11 mouse cellular contexts compared by ENCODE assay signal in the genomic region with DNA sequence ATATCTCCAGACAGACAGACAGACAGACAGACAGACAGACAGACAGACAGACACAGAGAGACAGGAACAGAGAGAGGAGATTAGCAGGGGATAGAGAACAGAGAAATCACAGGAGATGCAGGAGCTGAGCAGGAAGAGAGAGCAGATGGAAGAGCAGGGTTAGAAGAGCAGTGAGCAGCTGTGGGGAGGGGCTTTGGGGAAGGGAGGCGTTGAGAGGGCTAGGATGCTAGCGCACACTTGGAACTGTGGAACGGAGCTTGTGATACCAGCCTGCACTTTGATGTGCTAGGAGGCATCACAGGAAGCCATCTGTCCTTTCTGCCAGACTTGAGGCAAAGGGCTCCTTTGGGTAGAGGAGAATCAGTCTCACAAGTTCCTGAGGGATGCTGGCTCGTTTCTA.
DNase-seq lines count a peak whose midpoint lies in the region; ATAC-seq lines count a peak whose summit lies in the region.
"Had no signal": no experiment of that assay in that cellular context is flagged by ENCODE, and none has a peak within 500 bp of the region (broad histone marks: within the 10 kb centered on the region; RNA-seq: fewer than 3 reads in every experiment).

No protein-coding gene starts in this region.

- no peaks in the 10 kb centered on the region for H3K27me3 ChIP-seq in forebrain, embryonic 13.5 days
- no peaks in the 10 kb centered on the region for H3K27me3 ChIP-seq in forebrain, embryonic 10.5 days (ENCODE audit: poor library complexity, severe bottlenecking)
- H3K27me3 ChIP-seq in neural tube, embryonic 13.5 days: no peaks in the 10 kb centered on the region
- no peaks in the 10 kb centered on the region for H3K27me3 ChIP-seq in hindbrain, embryonic 15.5 days
- H3K27me3 ChIP-seq: CH12.LX; intestine, embryonic 15.5 days had no signal

- H3K4me2 ChIP-seq in forebrain, embryonic 13.5 days: no peak overlapping the region
- no peak overlapping the region for H3K4me2 ChIP-seq in neural tube, embryonic 13.5 days
- H3K4me2 ChIP-seq in hindbrain, embryonic 15.5 days: no peak overlapping the region
- H3K4me2 ChIP-seq: intestine, embryonic 15.5 days had no signal

- no peaks in the 10 kb centered on the region for H3K36me3 ChIP-seq in forebrain, embryonic 13.5 days (ENCODE audit: poor library complexity, severe bottlenecking)
- H3K36me3 ChIP-seq in forebrain, embryonic 10.5 days (replicated peaks): no peaks in the 10 kb centered on the region
- no peaks in the 10 kb centered on the region for H3K36me3 ChIP-seq in neural tube, embryonic 13.5 days
- H3K36me3 ChIP-seq in hindbrain, embryonic 15.5 days: no peaks in the 10 kb centered on the region
- H3K36me3 ChIP-seq: intestine, embryonic 15.5 days had no signal

- ATAC-seq in forebrain, embryonic 13.5 days: peak; percentile 87
- ATAC-seq in neural tube, embryonic 13.5 days (ENCODE audit: low read depth): peak; percentile 80
- peak; percentile 70; the same call in 1 of the 2 replicates for ATAC-seq in hindbrain, embryonic 15.5 days (ENCODE audit: low FRiP score, low read depth)
- ATAC-seq: intestine, embryonic 15.5 days had no signal

- no peak overlapping the region for H3K9ac ChIP-seq in forebrain, embryonic 13.5 days
- H3K9ac ChIP-seq in neural tube, embryonic 13.5 days: no peak overlapping the region
- no peak overlapping the region for H3K9ac ChIP-seq in hindbrain, embryonic 15.5 days
- H3K9ac ChIP-seq: intestine, embryonic 15.5 days had no signal

- peaks cover 30% of the 10 kb centered on the region for H3K4me1 ChIP-seq in forebrain, embryonic 13.5 days
- H3K4me1 ChIP-seq in forebrain, embryonic 10.5 days: peaks cover 40% of the 10 kb centered on the region
- peaks cover 31% of the 10 kb centered on the region for H3K4me1 ChIP-seq in neural tube, embryonic 13.5 days (replicated peaks)
- peaks cover 12% of the 10 kb centered on the region for H3K4me1 ChIP-seq in hindbrain, embryonic 15.5 days (replicated peaks)

- DNase-seq in forebrain, embryonic 10.5 days (ENCODE audit: extremely low spot score, low spot score): no peak
- no peak for DNase-seq in neural tube, embryonic 10.5 days (ENCODE audit: extremely low spot score, low spot score)
- peak; percentile 21 for DNase-seq in right cerebral cortex, postnatal 14 days
- DNase-seq in cerebellum, adult 11-12 months: no peak
- DNase-seq in kidney, postnatal 25 days: no peak
- DNase-seq: lung, adult 18-20 months had no signal

- 52% methylated on average over 4 of the region's 4 CpGs for WGBS in forebrain, embryonic 13.5 days
- WGBS in forebrain, embryonic 10.5 days: 68% methylated on average over 4 of the region's 4 CpGs
- WGBS in neural tube, embryonic 13.5 days: 25% methylated on average over 4 of the region's 4 CpGs
- WGBS in hindbrain, embryonic 15.5 days: 46% methylated on average over 4 of the region's 4 CpGs

- no peaks in the 10 kb centered on the region for H3K9me3 ChIP-seq in forebrain, embryonic 13.5 days (replicated peaks)
- H3K9me3 ChIP-seq in forebrain, embryonic 10.5 days: no peaks in the 10 kb centered on the region
- no peaks in the 10 kb centered on the region for H3K9me3 ChIP-seq in neural tube, embryonic 13.5 days
- no peaks in the 10 kb centered on the region for H3K9me3 ChIP-seq in hindbrain, embryonic 15.5 days
- H3K9me3 ChIP-seq: intestine, embryonic 15.5 days had no signal

- peak overlapping the region; percentile 78 for H3K27ac ChIP-seq in forebrain, embryonic 13.5 days
- no peak overlapping the region for H3K27ac ChIP-seq in forebrain, embryonic 10.5 days
- peak overlapping the region; percentile 46; the same call in 1 of the 2 replicates for H3K27ac ChIP-seq in neural tube, embryonic 13.5 days (replicated peaks)
- H3K27ac ChIP-seq in hindbrain, embryonic 15.5 days (replicated peaks): no peak overlapping the region
- H3K27ac ChIP-seq: intestine, embryonic 15.5 days had no signal

- no peak overlapping the region for H3K4me3 ChIP-seq in forebrain, embryonic 13.5 days
- no peak overlapping the region for H3K4me3 ChIP-seq in forebrain, embryonic 10.5 days
- H3K4me3 ChIP-seq in neural tube, embryonic 13.5 days: no peak overlapping the region
- H3K4me3 ChIP-seq in hindbrain, embryonic 15.5 days: no peak overlapping the region
- H3K4me3 ChIP-seq: intestine, embryonic 15.5 days had no signal

Comparison
In these comparisons a context has a peak if more than half of its experiments do, and no peak if none do; other contexts are left out.
1. H3K27ac ChIP-seq: peak in forebrain, embryonic 13.5 days (single experiment) and neural tube, embryonic 13.5 days (single experiment); none in forebrain, embryonic 10.5 days (single experiment) and hindbrain, embryonic 15.5 days (single experiment).
2. Peak in every context shown above with its lines, with median percentiles within 50 percentile points of each other: ATAC-seq.